Mouse (Mus musculus) small intestine, adult 10 weeks (tissue): Measurements from ENCODE around the gene Hist2h2ac. TPM values are rescaled to one million over a fixed set of nuclear protein-coding genes. Genes with fewer than 3 reads are reported as not detected.

Source experiments
- polyA plus RNA-seq: library from polyadenylated mRNA; stranded (reverse); fragments of 350-450 nt; fragmentation: Illumina TruSeq; extraction: RNeasy Lipid Tissue Mini Kit (QIAGEN cat#74804); gene quantifications from one replicate; pipeline ENCODE4 v1.2.3, GENCODE M21; 2014; ENCODE audit warnings: low replicate concordance

Gene Hist2h2ac
- not detected for polyA plus RNA-seq

DNA sequence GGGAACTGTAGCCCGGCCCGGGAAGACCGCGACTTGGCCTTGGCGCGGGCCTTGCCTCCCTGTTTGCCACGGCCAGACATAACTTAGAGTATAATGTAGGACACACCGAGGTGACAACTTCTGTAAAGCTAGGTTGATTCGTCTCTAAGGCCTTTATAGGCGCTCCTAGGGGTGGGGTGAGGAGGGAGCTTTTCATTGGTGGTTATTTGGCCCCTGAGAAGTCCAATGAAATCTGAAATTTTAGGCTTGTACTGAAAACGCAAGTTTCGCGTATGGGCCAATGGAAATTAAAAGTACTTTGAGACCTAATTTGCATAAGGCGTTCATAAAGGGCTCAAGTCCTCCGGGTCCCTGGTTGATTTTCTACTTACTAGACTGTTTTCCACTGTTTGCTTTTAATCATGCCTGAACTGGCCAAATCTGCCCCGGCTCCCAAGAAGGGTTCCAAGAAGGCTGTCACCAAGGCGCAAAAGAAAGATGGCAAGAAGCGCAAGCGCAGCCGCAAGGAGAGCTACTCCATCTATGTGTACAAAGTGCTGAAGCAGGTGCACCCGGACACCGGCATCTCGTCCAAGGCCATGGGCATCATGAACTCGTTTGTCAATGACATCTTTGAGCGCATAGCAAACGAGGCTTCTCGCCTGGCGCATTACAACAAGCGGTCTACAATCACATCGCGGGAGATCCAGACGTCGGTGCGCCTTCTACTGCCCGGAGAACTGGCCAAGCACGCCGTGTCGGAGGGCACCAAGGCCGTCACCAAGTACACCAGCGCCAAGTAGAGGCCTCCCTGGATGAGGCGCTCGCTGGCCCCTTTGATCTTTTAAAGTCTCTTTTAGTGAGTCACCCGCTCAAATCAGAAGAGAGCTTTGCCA lies at the start of gene Hist2h2ac, which contains the start of gene Hist2h2be:
Hist2h2ac (minus strand) TSS at position 116 of the 875 bp plus-strand sequence.
Hist2h2be (plus strand) TSS at position 355 of the 875 bp plus-strand sequence.

GRCm38 (mm10) chr3:96269511-96270474 lies 49.1 kb upstream of the Hist2h2ac start, which contains the start of gene Hist2h2bb:
Gene Hist2h2bb, plus strand, starts transcription at chr3:96269752.

DNA sequence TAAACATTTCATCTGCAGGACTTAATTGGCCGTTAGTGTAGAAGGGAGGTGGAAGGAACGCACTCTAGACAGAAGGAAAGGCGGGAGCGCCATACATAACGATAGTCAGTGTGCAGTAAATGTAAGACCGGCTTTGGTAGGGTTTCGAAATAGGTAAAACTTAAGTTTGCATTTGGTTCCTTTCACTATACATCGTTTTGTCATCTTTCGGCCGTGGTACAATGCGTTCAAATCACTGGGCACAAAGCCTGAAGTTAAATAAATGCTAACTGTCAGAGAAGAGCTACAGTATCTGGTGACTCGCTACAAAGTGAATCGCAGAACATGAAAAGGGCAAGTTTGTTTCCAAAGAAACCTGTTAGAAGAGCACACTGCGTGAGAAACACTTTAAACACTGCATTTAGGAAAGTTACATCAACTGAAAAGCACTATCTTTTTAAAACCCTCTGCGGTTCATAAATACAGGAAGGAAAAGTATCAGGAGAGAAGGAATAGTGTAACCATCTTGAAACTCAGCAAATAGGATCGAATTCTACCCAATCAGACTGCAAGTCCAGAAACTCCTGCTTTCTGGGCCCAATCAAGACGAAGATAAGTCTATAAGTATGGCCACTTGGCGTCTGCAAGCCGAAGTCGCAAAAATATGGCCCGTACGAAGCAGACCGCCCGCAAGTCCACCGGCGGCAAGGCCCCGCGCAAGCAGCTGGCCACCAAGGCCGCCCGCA lies 47.5 kb upstream of the Hist2h2ac start, which contains the start of gene Hist2h3b:
Hist2h3b (plus strand) TSS at position 604 of the 725 bp plus-strand sequence.

DNA sequence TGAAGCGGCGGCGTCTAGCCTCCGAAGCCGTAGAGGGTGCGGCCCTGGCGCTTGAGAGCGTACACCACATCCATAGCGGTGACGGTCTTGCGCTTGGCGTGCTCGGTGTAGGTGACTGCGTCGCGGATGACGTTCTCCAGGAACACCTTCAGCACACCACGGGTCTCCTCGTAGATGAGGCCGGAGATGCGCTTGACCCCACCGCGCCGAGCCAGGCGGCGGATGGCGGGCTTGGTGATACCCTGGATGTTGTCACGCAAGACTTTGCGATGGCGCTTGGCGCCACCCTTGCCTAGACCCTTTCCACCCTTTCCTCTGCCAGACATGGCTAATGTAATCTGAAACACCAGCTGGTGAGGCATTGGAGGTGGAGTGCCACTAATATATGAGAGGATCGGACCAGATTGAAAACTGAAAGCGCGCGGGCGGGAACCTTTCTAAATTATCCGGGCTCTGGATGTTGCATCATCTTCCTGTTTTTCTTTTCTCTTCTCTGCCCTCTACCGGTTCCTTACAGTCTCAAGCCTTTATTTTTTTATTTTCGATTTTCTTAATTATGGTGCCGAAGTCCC lies 42.4 kb upstream of the Hist2h2ac start, which contains the start of gene Hist2h4:
Hist2h4 (minus strand) TSS at position 333 of the 572 bp plus-strand sequence.

DNA sequence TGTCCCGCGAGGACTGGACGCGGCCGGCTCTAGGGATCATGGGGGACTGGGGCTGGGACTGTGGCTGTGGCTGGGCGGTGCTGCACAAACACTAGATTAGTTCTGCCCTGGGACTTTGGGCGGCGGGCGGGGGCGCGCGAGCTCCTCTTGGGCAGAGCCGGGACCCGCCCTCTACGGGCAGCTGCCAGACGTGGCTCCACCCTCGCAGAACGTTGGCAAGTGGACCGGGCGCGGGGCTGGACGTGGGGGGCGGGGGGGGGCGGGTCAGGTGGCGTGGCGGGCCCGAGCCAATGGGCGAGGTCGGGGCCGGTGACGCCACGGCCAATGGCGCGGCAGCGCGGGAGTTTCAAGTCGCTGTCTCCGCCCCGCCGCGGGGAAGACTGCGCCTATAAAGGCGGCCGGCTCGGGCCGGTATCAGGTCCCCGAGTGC lies 25.8 kb upstream of the Hist2h2ac start, which contains the start of gene Hist2h3c1:
Hist2h3c1 (plus strand) TSS at position 259 of the 430 bp plus-strand sequence.

GRCm38 (mm10) chr3:96245003-96245886 lies 24.6 kb upstream of the Hist2h2ac start, which contains the start of gene Hist2h2aa1:
Gene Hist2h2aa1, plus strand, starts transcription at chr3:96245497.

GRCm38 (mm10) chr3:96239949-96240798 lies 19.5 kb upstream of the Hist2h2ac start, which contains the start of gene Hist2h2aa2:
Gene Hist2h2aa2, minus strand, starts transcription at chr3:96240276.

DNA sequence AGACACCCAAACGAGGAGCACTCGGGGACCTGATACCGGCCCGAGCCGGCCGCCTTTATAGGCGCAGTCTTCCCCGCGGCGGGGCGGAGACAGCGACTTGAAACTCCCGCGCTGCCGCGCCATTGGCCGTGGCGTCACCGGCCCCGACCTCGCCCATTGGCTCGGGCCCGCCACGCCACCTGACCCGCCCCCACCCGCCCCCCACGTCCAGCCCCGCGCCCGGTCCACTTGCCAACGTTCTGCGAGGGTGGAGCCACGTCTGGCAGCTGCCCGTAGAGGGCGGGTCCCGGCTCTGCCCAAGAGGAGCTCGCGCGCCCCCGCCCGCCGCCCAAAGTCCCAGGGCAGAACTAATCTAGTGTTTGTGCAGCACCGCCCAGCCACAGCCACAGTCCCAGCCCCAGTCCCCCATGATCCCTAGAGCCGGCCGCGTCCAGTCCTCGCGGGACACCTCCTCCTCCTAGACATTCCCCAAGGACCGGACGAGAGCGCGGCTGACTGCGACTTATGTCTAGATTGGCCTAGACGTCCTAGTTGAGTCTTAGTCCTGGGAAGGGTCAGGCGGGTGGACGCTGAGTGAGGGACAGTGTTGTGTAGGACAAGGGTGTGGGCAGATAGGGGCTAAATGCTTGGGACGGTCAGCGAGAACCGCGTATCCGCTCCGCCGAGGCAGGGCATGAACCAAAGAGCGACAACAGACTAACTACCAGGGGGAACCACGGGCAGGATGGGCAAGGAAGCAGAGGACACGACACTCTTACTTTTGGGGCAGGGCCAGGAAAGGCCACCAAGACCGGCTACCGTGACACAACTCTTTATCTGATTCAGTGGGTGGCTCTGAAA lies 18.5 kb upstream of the Hist2h2ac start, which contains the start of gene Hist2h3c2:
Hist2h3c2 (minus strand) TSS at position 174 of the 840 bp plus-strand sequence.

GRCm38 (mm10) chr3:96219661-96220130 lies 984 bp downstream of the Hist2h2ac start, which contains the start of the genes Bola1 and Hist2h2ab:
Gene Bola1, minus strand, starts transcription at chr3:96219709.
Gene Hist2h2ab, plus strand, starts transcription at chr3:96219865.

DNA sequence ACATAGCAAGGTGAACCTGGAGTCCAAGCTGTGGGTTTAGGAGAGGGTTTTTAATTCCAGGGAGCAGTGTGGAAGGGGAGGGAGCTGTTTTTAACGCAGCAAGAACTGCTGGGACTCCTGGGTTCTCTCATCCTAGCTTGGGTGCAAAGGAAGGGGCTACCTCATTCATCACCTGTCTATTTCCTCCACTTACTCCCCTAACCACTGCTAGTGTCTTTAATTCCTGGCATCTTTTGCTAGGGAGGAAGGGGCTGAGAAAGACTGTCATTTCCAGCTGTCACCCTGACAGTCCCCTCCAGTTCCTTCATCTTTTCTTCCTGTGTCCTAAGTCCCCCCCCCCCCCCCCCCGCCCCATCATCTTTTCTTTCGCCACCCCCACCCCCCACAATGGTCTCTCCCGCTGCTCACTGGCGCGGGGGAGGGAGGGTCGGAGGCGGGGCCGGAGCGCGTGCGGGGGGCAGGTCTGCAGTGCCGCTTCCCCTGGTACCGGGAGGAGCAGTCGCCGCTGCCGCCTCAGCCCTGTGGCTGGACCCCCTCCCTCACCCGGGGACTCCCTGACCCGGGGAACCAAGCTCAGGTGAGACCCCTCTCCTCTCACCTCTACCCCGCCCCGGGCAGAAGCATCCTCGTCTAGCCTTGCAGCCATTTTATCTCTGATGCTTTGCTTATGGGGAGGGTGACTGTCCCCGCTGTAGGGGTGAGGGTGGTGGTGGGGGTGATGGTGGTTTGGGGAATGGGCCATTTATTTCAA lies 39.8 kb downstream of the Hist2h2ac start, which contains the start of gene Sv2a:
Sv2a (plus strand) TSS at position 425 of the 751 bp plus-strand sequence.

GRCm38 (mm10) chr3:96172197-96173178 lies 48.2 kb downstream of the Hist2h2ac start, which contains the start of gene Sf3b4:
Gene Sf3b4, plus strand, starts transcription at chr3:96172332.

